Mouse (Mus musculus): ENCODE measurements at regions not wholly inside any gene's neighbourhood (a gene's known extent, or its start where the extent isn't known, plus 50 kb on each side); places are given as distances from the start of the nearest gene placed in this dataset.
A peak's percentile ranks its signal among the peaks of the same experiment; 100 is the strongest.

- DNase-seq (ENCODE audit: low spot score in 2 of 2): no peak
These were observed 398.1 kb downstream of the Cd83 start for GRCm38 (mm10) chr13:44182544-44183191.

DNA sequence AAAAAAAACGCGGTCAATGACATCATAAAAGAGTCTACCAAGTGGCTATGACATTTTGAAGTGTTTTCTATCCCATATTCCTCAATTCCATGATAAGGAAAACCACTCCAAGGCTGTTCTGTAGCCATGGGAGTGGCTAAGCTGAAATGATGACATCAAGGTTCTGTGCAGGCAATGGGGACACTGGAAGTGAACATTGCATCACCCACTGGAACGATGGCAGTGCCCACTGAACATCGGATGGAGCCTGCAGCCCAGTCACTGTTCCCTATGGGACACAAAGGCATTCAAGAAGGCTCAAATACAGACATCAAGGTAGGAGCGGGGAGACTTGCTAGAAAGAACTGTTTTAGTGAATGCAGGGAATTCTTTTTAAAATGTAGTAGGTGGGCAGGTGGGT lies 410.8 kb downstream of the Cd83 start:
- no peak for DNase-seq (ENCODE audit: low spot score in 2 of 2)

- DNase-seq (ENCODE audit: low spot score in 2 of 2): no peak
These were observed 421.5 kb downstream of the Cd83 start for GRCm38 (mm10) chr13:44206042-44206441.

DNA sequence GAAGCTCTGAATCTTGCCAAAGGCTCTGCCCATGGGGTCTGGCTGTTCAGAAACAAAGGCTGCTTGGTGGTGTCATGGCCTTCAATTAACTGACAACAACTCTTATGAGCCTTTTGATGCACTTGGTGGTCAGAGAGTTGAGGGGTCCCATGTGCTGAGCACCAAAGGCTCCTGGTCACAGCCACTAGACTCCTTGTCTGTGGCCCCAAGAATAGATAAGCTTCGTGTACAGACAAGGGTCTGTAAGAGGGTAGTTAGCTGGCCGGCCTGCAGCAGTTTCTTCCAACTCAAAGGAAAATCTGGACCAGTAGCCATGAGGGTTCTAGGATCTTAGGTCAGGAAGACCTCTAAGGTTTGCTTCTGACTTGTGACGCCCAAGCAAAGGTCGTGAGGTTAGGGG lies 421.9 kb downstream of the Cd83 start:
- DNase-seq (ENCODE audit: low spot score in 2 of 2): no peak

DNA sequence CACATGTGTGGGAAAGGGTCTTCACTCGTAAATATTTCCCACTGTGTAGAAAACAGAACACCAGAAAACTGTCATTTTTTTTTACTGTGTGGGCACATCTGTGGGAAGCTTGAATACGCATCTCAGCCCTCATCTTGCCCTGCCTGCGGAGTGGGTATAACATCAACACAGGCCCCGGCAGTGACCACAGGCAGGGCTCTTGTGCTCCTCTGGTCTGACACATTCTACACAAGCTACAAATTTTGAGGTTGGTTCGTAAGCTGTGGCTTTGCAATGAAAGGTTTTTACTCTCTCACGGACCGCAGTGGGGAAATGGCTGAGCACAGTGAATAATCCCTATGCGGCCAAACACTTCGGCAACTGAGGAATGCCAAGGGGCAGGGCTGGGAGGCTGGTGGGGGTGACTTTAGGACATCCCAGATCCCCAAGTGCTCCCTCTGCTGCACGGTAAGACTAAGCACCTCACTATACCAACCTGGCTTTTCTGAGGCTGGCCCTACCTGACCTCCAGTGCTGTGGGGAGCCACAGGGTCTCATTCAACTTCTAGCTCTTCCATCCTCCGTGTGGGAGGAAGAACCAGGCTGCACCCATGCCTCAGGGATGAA lies 422.9 kb downstream of the Cd83 start:
- peak in 1 of 2 experiments; percentile 10 for DNase-seq (ENCODE audit: low spot score in 2 of 2)

DNA sequence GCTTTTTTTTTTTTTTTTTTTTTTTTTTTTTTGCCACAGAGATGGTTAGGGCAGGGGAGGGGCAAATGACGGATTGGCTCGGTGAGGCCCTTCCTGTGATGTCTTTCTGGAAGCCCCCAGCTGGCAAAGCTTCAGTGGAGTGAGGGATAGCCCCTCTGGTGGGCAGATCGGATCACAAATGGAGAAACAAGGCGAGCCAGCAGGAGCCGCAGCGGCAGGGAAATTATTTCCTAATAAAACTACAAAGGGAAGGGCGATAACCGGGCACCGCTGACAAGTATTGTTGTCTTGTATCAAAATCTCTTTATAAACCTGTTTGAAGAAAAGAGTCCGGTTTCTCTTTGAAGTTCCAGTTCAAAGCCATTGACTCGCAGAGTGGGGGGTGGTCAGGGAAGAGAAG lies 424.5 kb downstream of the Cd83 start:
- DNase-seq (ENCODE audit: low spot score in 2 of 2): no peak

DNA sequence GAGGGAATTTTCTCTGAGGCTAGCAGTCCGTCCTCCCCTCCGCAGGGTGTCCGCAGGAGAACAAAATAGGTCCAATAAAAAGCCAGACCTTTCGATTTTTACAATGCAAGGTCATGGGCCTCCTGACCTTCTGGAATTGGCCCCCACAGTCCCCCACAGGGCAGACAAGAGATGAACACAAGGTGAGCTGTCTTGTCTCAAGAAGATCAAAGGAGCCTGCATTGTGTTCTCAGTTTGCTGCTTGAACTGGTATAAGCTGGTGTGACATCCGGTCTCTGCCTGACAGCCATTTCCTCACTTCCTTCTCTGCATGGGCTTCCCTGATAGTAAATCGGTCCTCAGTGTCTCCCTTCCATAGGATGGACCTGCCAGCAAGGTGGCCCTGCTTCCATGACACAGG lies 425.5 kb downstream of the Cd83 start:
- peak in 1 of 2 experiments; percentile 20 for DNase-seq (ENCODE audit: low spot score in 2 of 2)

- no peak for DNase-seq (ENCODE audit: low spot score in 2 of 2)
These were observed 427.8 kb downstream of the Cd83 start for GRCm38 (mm10) chr13:44212356-44212755.

GRCm38 (mm10) chr13:44212936-44213335 lies 428.4 kb downstream of the Cd83 start:
- no peak for DNase-seq (ENCODE audit: low spot score in 2 of 2)

- DNase-seq (ENCODE audit: low spot score in 2 of 2): no peak
These were observed 433.7 kb downstream of the Cd83 start for GRCm38 (mm10) chr13:44218266-44218665.

DNA sequence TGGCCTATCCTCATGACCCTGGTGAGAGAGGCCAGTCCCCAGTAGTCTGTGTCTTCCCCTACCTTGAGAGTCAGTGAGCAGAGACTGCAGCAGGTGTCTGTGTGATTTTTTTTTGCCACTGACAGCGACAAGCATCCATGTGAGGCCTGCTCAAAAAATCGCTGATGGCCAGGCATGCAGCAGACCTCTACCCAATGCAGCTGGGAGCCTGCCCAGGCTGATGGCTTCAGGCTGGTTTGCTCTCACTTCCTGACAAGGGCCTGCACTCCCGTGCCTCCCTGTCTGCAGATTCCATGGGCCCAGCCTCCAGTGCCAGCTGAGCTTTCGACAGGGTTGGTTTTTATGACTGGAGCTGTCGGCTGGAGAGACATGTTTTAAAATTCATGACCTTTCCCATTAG lies 437.1 kb downstream of the Cd83 start:
- no peak for DNase-seq (ENCODE audit: low spot score in 2 of 2)

DNA sequence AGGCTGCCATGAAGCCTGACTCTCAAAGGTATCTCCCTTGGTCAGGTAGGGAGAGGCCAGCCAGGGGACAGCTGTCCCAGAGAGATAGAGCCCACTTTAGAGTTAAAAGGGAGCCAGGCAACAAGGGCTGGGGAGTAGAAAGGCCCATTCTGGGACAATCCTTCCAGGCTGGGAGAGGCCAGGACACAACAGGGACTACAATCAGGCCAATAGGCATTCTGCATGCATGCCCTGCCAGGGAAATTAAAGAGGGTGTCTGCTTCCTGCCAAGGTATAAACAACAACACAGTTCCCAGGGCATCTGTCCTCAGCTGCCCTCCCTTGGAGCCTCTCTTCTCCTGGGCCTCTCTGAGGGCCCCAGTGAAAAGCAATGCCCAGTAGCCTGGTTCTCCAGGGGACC lies 437.8 kb downstream of the Cd83 start:
- DNase-seq (ENCODE audit: low spot score in 2 of 2): no peak

DNA sequence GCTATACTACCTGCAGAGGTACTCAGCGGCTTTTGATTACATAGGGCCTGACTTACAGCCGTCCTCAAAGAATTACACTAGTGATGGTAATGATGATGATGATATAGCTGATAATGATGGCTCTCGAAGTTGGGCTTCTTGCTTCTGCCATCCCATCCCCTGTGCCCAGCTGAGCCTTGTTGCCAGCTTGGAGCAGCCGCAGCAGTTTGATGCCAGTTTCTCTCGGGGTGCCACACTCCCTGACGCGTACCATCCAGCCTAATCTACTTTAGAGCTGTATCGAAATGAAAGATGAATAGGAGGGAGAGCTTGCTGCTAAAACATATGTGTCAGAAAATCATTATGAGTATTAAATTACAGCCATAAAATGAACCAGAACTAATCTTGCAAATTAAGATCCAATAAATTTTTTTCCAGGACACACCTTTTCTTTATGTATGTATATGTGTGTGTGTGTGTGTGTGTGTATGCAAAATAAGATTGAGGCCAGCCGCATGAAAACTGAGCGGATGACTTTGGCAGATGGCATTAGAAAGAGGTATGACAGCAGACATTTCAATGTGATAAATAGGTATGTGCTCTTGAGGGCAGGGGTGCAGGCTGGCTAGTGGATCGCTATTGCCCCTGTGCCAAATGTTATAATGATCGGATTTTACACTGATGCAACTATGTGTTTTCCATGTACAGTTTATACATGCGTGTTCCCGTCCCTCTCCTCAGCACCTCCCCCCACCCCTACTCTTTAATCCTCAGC lies 443.3 kb downstream of the Cd83 start:
- DNase-seq (ENCODE audit: low spot score in 2 of 2): no peak

GRCm38 (mm10) chr13:44228540-44229135 lies 444.1 kb downstream of the Cd83 start:
- DNase-seq (ENCODE audit: low spot score in 2 of 2): no peak

GRCm38 (mm10) chr13:44229136-44229611 lies 444.6 kb downstream of the Cd83 start:
- DNase-seq (ENCODE audit: low spot score in 2 of 2): no peak

DNA sequence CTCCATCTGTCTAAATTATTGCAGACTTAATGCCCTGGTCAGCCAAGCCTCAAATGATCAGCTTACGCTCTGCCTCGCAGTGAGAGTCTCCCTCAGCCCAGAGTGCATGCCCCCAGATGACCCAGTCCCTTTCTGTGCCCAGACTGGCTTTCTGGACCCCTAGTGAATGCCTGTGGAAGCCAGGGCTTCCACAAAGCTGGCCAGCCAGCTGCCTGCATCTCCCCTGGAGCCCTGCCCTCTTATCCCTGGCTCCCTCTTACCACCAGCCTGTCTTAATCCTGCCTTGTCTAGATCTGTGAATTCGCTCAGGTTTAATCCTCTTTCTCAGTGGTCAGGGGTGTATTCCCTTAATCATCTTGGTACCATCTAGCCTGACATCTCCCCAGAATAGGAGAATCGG lies 446.8 kb downstream of the Cd83 start:
- DNase-seq (ENCODE audit: low spot score in 2 of 2): no peak

GRCm38 (mm10) chr13:44231868-44232715 lies 447.5 kb downstream of the Cd83 start:
- no peak for DNase-seq (ENCODE audit: low spot score in 2 of 2)

- no peak for DNase-seq (ENCODE audit: low spot score in 2 of 2)
These were observed 448.1 kb downstream of the Cd83 start for GRCm38 (mm10) chr13:44232716-44233051.

- no peak for DNase-seq (ENCODE audit: low spot score in 2 of 2)
These were observed 449.7 kb downstream of the Cd83 start for GRCm38 (mm10) chr13:44234241-44234640.

- DNase-seq (ENCODE audit: low spot score in 2 of 2): no peak
These were observed 450.7 kb downstream of the Cd83 start for GRCm38 (mm10) chr13:44235236-44235635.

DNA sequence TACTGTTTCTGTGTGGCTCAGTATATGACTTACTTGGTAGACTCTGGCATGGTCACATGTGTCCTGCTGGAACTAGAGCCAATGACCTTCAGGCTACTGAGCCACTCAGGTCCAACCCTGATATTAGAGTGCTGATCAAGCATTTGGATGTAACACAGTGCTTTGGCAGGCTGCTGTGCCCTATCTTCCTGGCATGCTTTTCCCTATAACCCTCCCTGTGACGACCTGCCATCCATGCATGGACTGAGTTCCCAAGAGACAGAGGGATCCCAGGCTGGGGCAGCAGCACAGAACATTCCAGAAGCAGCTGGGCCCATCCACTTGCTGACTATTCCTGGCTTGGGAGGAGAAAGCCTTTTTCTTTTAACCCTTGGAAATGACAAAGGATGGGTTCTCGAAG lies 451.4 kb downstream of the Cd83 start:
- no peak for DNase-seq (ENCODE audit: low spot score in 2 of 2)

DNA sequence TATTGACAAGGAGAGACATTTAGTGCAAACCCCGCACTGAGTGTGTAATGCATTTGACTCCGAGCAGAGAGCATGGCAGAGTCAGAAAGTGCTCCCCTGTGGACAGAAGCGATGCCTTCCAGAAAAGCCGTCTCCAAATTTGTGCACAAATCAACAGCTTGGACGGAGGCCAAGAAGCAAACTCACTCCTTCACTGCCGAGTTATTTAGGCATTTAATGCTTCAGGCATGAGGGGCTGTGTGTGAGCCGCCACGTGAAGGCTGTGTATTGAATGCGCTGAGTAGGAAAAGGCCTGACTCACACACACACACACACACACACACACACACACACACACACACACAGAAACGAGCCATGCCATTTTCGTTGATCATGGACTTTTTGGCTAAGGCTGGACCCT lies 453.7 kb downstream of the Cd83 start:
- DNase-seq (ENCODE audit: low spot score in 2 of 2): no peak
